Mouse (Mus musculus) myocyte (in vitro differentiated cells): ENCODE measurements around the gene Palmd.

Source experiments
- E2F4 ChIP-seq: IDR thresholded peaks from one replicate; pipeline ENCODE4 v1.6.1; 2011; ENCODE audit warnings: mild to moderate bottlenecking, control low read depth, moderate library complexity; ENCODE audit not compliant: insufficient read depth
- MAX ChIP-seq: IDR thresholded peaks from one replicate; pipeline ENCODE4 v1.6.1; 2011; ENCODE audit warnings: low read depth, mild to moderate bottlenecking, control low read depth
- POLR2A ChIP-seq: IDR thresholded peaks from one replicate; pipeline ENCODE4 v1.6.1; 2011; ENCODE audit warnings: low read depth, mild to moderate bottlenecking, control low read depth, moderate library complexity; ENCODE audit not compliant: insufficient read length
- POLR2AphosphoS2 ChIP-seq: IDR thresholded peaks from one replicate; pipeline ENCODE4 v1.6.1; 2011; ENCODE audit warnings: low read depth, control low read depth; ENCODE audit not compliant: insufficient read length
- SRF ChIP-seq: IDR thresholded peaks from one replicate; pipeline ENCODE4 v1.6.1; 2011; ENCODE audit warnings: low read depth; ENCODE audit not compliant: control insufficient read depth, insufficient read length
- TCF12 ChIP-seq: IDR thresholded peaks from one replicate; pipeline ENCODE4 v1.6.1; 2011; ENCODE audit warnings: mild to moderate bottlenecking, control low read depth; ENCODE audit not compliant: poor library complexity, insufficient read depth, severe bottlenecking
- USF1 ChIP-seq: IDR thresholded peaks from one replicate; pipeline ENCODE4 v1.6.1; 2011; ENCODE audit warnings: low read depth, mild to moderate bottlenecking, control low read depth, moderate library complexity

DNA sequence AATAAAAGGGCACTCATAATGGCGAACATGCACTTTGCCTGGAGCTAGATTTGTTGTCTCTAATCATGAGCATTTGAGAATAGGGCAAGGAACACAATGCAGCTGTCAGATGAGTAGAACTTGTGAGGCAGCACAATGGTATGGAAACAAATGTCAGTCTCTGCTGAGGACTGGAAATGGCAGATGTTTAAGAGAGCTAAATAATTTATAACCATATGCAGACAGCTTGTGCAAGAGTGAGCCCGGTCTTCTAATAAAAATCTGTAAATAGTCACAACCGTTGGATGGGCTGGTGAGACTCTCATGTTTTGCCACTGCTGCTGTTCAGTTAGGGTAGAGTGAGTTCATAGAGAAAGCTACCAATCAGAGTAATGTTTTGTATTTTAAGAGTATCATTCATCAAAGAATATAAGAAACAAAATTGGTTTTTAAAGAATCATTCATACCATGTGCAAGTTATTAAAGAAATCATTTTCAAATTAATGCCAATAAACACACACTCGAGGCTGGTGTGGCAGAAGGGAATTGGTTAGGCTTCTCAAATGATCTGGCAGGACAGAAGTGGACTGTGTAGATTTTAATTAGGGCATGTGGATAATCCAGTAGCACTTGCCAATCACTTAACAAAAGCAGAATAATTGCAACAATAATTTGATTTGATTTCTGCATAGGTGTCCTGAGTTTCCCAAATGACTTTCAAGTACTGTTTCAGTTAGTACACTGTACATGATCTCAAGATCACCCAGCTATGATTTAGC lies 31.7 kb downstream of the Palmd start:
- TF ChIP-seq MAX (no peak), E2F4 (no peak), POLR2A (no peak), USF1 (no peak), TCF12 (no peak), POLR2AphosphoS2 (no peak), SRF (no peak)
